Mouse (Mus musculus): Measurements from ENCODE around the gene Dgkz.

Gene Dgkz

DNA sequence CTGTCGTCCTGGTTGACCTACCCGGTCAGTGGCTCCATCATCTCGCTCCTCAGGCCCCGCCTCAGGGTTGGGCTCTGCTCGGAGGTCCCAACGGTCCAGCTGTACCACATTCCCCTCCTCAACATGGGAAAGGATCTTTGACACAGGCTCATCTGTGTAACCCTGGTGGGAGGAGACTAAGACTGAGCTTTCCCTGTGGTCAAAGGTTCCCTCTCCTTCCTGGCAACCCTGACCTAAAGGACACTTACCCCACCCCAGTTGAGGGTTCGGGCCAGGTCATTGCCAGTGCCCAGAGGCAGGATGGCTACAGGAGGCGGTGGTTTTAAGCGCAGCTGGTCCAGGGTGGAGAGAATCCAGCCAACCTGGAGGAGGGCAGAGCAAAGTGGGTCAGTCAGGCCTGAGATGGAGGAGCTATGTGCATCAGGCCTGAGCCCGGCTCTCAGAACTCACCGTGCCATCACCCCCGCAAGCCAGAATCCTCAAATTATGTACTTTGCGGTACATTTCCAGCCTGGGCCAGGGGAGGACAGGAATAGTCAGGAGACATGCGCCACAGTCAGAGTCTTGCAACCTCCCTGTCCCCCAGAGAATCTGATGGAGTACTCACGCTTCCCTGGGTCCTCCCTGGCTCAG, 36.2 kb downstream of the Dgkz start:
- no peak for DNase-seq (ENCODE audit: extremely low spot score, low spot score)

DNA sequence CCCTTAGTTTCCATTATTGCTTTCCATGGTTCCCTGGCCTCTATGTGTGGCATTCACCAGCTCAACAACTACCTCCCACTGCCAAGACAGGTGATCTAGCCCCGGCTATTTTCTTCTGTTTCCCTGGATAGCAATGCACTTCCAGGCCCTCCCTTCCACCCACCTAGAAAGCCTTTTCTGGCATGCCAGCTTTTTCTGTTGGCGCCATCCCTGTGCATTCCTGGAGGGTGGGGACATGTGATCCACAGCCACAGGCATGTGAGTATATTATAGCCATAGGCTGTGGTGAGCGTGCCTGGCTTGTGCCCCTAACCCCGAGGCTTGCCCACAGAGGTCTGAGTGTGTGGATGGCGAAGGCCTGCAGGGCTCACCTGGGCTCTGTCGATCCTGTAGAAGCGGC, 39.5 kb downstream of the Dgkz start:
- no peak for DNase-seq (ENCODE audit: extremely low spot score, low spot score)

DNA sequence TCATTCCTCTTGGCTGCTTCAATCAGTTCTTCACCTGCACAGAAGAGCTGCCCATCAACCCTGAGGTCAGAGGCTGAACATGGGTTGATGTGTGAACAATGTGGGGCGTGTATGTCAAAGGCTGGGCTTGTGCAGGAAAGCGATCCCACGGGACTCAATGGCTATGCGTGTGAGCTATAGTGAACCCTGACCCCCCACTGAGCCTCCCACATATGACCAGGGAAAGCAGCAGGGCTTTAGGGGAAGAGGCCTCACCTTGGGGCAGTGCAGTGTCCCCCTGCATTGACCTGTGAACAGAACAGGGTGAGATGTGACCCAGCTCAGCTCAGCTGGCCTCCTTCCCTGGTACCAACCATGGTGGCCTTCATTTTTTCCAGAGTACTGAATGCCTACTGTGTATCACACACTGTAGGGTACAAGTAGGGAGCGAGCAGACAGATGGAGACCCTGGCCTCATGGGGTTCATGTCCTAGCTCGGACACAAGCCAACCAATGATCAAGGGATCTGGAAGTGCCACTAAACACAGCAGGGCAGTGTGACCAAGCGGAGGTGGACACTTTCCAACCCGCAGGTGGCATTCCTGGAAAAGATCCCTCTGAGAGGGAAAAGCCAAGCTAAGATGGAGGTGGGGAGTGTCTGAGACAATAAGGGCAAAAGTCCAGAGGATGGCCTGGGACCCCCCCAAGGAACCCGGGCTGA, 40.7 kb downstream of the Dgkz start:
- no peak for DNase-seq (ENCODE audit: extremely low spot score, low spot score)

DNA sequence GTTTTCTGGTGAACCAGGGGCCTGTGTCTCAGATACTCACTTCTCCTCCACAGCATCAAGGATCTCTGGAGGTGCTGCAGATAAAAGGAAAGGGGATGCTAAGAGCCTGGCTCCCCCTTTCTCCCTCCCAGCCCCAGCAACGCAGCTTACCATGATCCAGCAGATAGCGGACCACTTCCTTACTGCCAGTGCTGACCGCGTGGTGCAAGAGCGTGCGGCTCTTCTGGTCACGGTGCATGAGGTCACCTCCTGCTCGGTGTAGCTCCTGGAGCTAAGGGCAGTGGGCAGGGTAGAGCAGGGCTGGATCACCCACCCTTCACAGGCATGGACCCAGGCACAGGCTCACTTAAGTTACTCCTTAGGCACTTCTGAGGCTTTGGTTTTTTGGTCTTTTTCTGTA, 41.6 kb downstream of the Dgkz start:
- no peak for DNase-seq (ENCODE audit: extremely low spot score, low spot score)

DNA sequence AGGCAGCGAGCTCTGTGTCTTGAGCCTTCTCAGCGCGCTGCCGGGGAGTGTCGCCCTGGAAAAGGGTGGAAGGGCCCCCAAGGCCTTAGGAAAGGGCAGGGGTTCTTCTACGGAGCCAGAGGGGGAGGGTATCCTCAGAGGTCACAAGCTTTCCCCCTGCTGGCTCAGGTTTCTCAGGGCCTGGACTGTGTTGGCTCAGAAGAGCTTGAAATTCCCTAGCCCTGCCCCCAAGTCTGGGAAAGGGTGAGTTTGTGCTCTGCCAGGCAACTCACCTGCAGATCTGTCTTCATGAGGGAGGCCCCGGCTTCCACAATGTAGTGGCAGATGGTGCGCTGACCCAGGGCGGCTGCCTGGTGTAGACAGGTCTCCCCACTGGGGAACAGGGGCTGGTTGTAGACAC, 42.2 kb downstream of the Dgkz start:
- DNase-seq (ENCODE audit: extremely low spot score, low spot score), result peak; percentile 53

DNA sequence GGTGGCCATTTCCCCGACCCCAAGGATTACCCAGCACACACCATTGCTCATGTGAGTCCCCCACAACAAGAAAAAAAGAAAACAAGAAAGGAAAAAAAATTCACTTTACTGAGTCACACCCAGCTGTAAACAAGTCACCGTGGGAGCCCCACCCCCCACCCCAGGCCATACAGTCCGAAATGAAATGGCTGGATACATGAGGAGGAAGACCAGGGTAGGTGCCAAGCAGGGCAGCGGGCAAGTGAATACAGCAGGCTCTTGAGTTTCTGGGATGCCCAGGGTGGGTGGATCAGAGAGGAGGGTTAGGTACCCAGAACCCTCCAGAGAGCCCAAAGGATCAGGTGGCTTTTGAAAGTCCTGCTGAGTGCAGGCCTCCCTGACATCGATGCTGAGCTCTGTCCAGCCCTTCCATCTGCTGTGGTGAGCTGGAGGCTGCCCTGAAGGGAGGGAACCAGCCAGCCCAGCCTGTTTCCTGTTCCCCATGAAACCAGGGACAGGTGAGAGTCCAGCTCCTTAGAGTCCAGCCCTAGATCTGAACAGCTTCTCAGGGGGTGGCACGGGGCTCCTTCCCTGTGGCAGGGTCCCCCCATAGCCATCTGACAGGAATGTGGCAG, 42.8 kb downstream of the Dgkz start:
- peak; percentile 53 for DNase-seq (ENCODE audit: extremely low spot score, low spot score)

DNA sequence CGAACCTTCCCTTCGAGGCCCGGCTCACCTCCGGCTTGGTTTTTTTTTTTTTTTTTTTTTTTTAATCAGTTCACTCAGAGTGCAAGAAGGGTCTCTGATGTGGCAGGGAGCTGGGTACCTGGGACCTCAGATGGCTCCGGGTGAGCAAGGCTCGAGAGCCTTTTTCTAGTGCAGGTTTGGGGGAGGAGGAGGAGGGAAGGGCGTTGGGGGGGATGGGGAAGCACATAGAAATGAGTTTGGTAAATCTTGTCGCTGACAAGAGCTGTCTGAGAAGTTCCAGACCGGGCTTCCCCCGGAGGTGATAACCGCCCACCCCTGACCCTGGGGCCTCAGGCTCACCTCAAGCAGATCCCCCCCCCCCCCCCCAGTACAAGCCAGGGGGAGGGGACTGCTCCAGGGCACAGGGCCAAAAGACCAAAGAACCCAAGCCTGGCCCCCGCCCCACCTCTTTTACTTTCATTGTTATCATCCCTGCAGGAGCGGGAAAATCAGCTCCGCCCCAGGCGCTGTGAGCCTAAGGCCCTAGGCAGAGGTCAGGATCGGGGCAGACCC, 43.4 kb downstream of the Dgkz start, which contains the start of gene Mdk:
Gene Mdk (minus strand): TSS at position 138 of the 552 bp plus-strand sequence.
- DNase-seq (ENCODE audit: extremely low spot score, low spot score), result peak; percentile 88

DNA sequence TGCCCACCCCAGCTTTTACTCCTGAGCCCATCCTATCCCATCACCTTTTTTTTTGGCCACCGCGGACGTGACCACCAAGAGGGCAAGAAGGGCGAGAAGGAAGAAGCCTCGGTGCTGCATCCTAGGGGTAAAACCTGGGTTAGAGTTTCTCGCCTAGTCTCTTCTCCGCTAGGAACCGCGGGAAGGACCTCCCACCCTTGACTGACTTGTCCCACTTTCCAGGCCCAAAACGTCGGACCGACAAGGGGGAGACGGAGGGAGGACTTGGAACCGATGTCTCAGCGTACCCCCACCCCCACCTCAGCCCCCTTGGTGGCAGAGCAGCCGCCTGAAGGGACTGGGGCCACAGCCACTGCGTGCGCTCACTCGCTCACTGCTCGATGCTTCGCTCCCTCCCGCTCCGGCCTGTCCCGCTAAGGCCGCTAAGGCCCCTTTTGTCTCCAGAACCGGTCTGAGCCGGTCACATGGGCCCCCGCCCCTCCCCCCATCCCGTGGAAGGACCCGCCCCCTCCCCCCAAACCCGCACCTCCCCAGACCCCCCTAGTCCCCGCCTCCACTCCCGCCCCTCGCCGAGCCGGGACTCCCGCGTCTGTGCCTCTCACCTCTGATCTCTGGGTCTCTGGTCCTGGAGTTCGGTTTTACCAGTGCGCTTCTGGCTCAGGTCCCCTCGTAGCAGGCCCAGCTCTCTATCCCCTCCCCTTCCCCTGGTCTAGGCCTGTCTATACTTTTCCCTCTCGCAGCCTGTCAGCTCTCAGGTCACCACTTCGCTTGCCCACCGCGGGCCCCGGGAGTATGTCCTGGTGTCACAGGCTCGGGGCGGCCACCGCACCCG, 44.1 kb downstream of the Dgkz start:
- peak; percentile 98 for DNase-seq (ENCODE audit: extremely low spot score, low spot score)

DNA sequence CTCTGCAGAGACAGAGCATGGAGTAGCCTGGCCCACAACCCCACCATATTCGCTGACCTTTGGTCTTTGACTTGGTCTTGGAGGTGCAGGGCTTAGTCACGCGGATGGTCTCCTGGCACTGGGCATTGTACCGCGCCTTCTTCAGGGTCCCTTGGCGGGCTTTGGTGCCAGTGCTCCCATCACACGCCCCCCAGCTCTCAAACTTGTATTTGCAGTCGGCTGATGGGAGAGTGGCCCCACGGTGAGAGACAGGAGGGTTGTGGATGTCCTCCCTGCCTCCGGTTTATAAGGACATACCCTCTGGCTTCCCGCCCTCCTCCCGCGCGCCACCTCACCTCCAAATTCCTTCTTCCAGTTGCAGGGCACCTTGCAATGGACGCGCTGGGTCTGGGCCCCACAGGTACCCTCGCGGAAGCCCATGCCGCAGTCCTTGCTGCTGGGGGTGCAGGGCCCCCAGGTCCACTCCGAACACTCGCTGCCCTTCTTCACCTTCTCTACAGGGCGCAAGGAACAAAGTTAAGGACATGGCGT, 44.8 kb downstream of the Dgkz start:
- DNase-seq (ENCODE audit: extremely low spot score, low spot score), result peak; percentile 65

DNA sequence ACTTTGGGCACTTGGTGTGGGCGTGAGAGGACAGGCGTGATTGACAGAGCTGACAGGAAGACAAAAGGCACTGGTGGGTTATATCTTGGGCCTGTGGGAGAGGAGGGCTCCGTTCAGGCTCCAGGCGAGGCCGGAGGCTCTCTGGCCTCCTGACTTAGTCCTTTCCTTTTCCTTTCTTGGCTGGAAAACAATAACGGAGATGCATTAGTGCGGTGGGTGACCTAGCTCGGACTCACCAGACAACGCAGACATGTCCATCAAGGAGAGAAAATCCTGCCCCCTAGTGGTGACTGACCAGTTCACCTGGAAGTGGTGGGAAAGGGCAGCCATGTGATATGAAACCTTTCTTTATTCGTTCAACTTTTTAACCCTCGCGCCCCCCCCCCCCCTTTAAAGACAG, 45.7 kb downstream of the Dgkz start:
- peak; percentile 84 for DNase-seq (ENCODE audit: extremely low spot score, low spot score)

DNA sequence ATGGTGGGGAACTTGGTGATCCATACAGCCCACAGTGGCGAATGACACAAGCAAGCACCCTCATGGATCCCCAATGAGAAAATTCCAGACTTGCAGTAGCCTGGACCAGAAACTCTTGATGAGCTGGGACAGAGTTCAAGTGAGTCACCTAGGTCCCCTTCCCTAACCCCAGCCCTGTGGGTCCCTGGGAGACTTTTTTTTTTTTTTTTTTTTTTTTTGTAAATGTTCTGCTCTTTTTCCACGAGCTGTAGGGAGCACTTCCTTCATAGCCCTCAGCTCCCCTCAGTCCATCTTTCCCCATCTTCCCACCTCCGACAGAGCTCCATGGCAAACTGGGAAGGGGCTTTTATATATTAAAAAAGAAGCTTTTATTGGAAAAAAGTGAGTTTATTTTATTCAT, 46.2 kb downstream of the Dgkz start:
- DNase-seq (ENCODE audit: extremely low spot score, low spot score), result no peak

DNA sequence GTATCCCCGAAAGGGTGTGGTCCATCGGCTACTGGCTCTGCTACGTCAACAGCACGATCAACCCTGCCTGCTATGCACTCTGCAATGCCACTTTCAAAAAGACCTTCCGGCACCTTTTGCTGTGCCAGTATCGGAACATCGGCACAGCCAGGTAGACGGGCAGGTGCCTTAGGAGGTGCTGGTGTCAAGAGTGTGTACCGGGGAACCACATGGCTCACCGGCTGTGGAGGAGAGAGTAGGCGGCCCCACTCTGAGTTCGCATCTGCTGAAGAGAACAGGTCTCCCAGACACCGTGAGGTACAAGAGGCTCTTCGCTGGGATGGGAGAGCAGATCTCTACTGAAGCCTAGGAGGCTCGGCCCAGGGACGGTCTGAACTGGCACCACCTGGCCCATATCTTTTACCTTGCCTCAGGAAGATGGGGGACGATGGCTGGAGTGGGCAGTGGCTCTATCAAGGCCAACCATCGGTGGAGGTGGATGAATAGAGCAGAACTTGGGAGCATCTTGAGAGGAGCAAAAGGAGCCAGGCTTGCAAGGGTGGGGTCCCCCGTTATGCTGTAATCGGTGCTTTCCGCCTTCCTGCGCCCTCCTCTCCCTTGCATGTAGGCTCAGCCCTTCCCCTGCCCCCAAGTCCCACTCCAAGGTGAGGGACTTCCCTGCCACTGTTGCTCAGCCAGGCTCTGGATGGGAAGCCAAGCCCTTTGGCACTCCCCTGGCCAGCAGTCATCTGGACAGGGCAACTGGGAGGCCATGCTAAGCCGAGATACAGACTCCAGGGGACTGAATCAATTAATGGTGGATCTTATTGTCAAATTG, 46.9 kb downstream of the Dgkz start:
- DNase-seq (ENCODE audit: extremely low spot score, low spot score), result peak; percentile 38

DNA sequence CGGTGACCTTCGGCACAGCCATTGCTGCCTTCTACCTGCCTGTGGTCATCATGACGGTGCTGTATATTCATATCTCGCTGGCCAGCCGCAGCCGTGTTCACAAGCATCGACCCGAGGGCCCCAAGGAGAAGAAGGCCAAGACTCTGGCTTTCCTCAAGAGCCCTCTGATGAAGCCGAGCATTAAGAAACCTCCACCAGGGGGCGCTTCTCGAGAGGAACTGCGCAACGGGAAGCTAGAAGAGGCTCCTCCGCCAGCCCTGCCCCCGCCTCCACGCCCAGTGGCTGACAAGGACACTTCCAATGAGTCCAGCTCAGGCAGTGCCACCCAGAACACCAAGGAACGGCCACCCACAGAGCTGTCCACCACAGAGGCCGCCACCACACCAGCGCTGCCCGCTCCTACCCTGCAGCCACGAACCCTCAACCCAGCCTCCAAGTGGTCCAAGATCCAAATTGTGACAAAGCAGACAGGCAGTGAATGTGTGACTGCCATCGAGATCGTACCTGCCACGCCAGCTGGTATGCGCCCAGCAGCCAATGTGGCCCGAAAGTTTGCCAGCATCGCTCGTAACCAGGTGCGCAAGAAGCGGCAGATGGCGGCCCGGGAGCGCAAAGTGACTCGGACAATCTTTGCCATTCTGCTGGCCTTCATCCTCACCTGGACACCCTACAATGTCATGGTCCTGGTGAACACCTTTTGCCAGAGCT, 47.7 kb downstream of the Dgkz start:
- peak; percentile 87 for DNase-seq (ENCODE audit: extremely low spot score, low spot score)

DNA sequence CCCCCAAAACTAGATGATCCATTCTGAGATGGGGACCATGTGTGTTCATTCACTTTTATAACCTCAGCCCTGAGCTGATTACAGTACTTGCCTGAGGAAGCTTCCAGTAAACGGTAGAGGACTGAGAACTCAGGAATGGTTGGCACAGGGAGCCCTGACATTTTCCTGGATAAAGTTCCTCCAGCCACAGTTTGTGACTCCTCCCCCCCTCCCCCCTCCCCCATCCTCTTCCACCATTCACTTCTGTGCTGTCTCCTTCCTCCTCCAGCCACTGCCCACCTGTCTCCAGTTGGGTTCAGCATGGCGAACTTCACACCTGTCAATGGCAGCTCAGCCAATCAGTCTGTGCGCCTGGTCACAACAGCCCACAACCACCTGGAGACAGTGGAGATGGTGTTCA, 48.7 kb downstream of the Dgkz start, which contains the start of gene Chrm4:
Gene Chrm4 (plus strand): TSS at position 301 of the 400 bp plus-strand sequence.
- no peak for DNase-seq (ENCODE audit: extremely low spot score, low spot score)

DNA sequence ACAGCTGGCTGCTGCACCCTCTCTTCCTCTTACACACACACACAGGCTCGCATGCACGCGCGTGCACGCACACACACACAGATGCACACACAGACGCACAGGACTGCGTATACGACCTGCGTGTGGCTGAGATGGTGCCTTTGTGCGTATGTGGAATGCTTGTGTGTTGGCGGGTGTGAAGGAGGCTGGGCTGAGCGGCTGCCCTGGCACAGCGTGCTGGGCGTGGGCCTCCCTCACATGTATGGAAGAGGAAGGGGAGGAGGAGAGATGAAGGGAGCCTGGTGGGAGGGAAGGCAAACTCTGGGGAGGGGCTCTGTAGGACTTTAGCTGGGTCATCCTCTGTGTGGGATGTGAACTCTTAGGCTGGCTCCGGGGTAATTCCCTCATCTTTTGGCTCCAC, 50.2 kb downstream of the Dgkz start:
- DNase-seq (ENCODE audit: extremely low spot score, low spot score), result no peak

DNA sequence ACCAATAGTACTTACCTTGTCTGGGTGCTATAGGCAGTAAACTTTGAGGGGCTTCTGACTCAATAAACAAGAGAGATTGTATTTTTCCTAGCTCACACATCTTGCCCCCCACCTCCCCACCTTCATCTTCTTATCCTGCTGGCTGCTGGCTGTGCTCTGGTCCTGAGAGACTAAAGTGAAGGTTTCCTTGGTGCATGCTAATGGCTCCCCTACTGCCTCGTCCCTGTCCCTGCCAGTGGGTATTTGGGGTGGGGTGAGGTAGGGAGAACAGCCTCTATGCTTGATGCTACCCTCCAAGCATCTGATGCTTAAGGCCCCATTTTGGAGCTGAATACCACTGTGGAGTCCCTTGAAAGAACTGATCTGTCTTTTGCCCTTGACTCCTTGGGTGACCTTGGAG, 50.9 kb downstream of the Dgkz start:
- no peak for DNase-seq (ENCODE audit: extremely low spot score, low spot score)

DNA sequence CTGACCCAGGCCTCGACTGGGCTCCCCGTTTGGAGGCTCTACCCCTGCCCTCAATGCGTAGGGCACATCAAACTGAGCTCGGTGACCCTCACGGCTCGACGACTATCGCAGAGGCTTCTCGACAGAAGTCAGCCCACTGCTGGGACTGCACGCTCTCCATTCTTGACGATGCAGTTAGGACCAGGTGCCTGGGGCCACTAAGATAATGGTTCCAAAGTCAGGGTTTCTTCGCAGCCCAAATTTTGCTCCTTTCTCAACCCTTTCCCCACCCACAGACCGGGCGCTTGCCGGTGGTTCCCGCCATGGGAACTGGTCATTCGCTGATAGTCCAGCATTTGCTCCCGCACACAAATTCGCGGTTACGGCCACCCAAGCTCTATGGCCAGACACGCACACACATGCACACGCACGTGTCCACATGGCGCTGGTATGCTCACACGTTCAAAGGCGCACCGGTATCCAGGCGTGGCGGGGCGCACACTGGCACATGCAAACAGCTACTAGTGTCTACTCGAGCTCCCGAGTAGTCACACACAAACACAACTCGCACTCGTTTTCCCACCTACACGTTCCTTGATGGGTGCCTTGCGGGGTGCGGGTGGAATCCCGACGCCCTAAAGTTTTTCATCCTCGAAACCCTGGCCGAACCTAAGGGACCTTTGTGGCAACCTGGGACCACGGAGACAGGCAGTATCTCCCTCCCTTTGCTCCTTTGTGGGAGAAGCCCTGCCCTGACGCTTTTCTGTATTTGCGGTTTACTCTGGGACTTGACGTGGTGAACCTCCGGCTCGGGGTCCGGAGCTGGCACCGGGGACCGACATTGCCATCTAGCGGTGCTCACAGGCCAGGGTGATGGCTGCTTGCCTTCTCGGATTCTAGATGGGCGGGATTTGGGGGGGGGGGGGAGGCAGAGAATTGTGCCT, 52.0 kb downstream of the Dgkz start:
- DNase-seq (ENCODE audit: extremely low spot score, low spot score), result peak; percentile 71

DNA sequence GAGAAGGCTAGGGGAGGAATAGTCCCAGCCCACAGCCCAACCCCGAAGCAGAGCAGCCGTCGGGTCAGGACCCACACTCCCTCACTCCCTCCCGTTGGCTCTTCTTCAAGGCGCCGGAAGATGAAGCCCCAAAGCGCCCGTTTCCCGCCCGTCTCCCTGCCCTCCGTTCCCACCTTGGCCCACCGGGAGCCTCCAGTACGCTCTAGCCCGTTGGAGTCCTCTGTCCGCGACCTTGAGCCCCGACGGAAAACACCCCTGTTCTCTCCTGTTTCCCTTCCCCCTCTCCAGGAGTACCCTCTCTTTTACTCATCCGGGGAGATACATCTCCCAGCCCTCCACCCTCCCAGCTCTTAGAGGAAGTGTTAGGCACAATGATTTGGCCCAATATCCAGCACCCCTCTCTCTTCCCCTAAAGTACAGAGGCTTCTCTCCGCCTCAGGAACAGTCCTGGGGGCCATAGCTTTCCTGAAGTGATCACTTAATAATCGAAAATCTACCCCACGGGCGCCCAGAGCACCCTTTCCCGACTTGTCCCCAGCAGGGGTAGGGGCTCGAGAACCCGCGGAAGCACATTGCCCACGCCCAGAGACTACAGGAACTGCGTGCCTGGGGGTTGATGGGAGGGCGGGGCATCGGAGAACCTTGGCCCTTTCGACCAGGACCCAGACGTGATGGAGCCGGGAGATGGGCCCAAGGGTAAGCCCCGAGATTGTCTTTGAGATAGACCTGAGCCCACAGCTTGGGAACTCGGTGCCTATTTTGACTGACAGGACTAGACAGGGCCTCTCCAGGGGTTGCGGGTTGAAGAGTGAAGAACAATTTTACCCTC, 52.9 kb downstream of the Dgkz start:
- DNase-seq (ENCODE audit: extremely low spot score, low spot score), result peak; percentile 49
